Mouse (Mus musculus) retina, adult 2 months (tissue): Measurements from ENCODE around the gene Efna1.
A peak's percentile ranks its signal among the peaks of the same experiment; 100 is the strongest.

Experiments used
- DNase-seq: peaks from one replicate; pipeline ENCODE4 v3.0.0-alpha.2; 2012; ENCODE audit warnings: low read depth, low spot score

The Efna1 gene

DNA sequence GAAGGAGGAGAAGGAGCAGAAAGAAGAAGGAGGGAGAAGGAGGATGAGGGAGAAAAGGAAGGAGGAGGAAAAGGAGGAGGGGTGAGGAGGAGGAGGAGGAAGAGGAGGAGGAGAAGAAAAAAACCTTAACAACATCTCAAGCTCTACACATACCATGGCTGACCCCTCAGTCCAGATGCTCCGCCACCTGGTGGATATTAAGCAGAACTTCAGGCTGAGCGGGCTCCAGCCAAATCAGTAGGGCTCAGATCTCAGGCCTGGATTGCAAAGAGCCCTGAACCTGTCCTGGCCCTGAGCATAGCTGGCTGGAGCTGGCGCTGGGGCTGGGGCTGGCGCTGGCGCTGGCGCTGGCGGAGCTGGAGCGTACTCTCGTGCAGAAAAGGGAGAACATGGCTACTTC is 27.1 kb upstream of the Efna1 start:
- peak; percentile 41 for DNase-seq

DNA sequence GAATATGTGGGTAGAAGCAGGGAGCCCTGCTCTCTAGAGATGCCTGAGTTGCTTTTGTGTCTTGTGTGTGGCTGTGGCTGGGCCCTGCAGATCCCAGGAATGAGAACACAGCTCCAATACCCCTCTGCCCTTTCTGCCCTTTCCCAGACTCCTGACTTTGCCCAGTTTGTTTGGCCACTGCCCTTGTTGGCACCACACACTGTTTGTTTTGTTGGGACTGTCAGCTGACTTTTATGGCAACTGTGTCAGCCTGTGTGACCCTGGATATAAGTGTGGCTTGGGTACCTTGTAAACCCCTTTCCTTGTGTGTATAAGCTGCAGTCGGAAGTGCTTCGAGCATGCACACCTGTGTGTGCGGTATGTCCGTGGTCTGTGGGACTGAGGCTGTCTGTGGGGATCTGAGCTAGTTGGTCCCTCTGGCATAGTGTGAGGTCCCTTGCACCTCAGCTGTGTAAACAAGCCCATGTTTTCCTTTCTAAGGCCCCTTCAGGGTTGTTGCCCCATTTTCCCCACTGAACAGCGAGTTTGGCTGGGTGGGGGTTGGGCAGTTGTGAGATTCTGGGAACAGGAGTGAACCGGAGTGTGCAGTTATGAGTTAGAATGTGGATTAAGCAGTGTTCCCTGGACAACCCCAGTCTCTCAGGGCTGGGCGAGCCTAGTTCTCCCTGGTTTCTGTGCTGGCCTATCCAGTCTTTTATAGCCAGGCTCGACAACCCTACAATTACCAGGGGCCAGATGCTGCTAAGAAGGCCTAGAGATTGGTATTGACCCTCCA is 24.8 kb upstream of the Efna1 start:
- DNase-seq, result no peak

DNA sequence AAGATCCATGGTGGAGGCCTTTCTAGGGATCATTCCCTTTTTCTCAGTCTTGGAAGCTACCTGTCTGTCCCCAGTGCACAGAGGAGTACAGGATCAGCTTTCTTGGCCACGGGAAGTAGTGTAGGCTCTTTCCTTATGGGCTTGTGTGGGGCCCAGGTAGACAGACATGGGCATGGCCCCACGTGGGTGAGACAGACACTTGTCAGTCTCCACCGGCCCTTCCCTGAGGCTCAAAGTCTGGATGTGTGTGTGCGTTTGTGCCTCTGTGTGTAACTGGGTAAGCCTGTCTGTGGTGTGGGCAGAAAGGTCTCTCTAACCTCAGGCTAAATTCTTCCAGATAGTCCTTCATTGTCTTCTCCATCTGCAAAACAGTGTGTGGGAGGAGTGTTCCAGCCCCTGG is 24.2 kb upstream of the Efna1 start:
- DNase-seq, result no peak

DNA sequence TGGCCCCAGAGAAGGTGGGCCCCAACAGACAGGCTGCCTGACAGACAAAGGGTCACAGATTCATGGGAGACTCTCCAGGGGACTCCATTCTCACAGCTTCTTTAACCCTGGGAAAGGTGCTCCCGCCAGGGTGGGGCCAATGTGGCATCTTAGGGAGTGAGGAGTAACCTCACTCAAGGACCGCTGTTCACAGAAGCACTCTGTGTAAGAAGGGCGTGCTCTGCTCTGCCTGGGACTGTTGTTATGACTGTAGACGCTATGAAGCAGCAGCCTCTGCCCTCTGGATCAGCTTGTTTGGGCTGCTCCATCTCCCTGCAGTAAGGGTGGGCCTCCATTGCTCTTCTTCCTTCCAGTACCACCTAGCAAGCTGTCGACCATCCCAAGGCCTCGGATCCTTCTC is 23.5 kb upstream of the Efna1 start:
- DNase-seq, result no peak

DNA sequence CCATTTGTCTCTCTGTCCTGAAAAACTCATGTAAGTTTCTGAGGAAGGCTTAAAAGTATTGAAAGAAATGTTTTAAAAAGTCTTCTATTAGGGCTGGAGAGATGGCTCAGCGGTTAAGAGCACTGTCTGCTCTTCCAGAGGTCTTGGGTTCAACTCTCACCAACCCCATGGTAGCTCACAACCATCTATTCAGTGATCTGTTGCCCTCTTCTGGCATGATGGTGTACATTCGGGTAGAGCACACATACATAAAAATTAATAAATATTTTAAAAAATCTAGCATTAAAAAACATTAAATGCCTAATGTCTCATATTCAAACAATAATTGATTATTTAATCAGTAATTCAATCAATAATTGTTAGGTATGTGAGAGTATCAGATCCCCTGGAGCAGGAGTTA is 19.6 kb upstream of the Efna1 start:
- no peak for DNase-seq

DNA sequence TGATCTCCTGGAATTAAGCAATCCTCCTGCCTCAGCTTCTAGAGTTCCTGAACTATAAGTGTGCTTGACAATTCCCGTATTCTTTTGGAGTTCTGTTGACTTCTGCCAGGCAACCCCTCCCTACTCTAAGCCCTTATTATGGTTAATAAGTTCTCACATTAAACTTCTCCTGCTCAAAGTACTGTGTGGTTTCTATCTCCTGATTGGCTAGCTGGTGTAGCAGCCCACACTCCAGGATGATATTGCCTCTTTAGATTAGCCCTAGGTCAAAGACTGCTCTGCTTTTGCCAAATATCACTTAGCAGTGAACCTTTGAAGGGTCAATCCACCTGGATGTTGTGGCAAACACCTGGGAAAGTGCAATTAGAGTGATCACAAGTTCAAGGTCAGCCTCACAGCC is 19.1 kb upstream of the Efna1 start:
- DNase-seq, result no peak

DNA sequence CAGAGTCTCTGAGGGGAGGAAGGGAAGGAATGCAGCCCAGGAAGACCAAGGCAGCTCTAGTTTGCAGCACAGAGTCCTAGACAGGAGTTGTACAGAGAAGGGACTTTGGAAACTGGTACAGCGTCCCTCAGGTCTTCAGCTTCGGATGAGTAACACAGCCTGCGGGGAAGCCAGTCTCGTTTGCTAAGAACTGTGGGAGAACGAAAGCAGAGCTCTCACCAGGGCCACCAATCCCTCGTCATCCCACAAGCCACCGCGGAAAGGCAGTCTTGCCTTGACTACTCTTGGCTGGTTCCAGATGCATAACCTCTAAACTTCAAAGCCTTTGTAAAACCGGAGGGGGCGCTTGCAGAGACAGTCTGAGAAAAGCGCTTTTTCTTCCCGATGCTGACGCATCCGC is 18.6 kb upstream of the Efna1 start:
- no peak for DNase-seq

DNA sequence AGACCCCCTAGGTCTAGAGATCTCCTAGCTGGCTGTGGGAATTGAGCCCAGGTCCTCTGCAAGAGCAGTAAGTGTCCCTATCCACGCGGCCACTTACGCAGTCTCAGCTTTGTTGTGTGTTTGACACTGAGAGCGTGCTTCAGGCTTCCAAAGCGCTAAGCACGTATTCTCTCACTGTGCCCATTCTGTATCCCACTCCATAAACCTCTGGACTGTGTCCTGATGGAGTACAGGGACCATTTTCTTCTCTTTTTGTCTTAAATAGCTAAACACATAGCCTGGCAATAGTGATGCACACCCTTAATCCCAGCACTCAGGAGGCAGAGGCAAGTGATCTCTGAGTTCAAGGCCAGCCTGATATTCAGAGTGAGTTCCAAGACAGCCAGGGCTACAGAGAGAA is 18.0 kb upstream of the Efna1 start:
- no peak for DNase-seq

DNA sequence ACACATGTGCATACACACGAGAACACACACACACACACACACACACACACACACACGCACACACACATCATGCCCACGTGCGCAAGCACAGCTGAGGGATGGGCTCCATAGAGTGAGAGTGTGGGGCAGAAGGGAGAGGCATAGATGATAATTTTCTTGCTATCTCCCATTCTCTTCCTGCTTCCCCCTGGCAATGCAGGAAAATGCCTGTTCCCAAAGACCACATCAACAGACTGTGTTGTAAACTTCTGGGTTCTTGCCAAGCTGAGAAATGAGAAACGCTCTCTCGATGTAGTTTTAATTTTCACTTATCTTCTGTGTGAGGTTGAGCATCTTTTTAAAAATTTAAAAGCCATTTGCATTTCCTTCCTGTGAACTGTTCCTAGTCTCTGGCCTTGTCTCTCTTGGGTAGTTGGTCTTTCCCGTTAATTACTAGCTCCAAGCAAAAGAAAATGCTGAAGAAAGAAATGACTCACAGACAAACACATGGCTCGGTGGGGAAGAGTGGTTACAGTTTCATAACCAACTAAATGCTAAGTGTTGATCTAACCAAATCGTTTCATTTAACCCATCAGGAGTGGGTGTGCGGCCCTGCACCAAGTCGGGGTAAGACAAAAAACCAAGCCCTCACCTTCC is 15.9 kb upstream of the Efna1 start:
- DNase-seq, result no peak

DNA sequence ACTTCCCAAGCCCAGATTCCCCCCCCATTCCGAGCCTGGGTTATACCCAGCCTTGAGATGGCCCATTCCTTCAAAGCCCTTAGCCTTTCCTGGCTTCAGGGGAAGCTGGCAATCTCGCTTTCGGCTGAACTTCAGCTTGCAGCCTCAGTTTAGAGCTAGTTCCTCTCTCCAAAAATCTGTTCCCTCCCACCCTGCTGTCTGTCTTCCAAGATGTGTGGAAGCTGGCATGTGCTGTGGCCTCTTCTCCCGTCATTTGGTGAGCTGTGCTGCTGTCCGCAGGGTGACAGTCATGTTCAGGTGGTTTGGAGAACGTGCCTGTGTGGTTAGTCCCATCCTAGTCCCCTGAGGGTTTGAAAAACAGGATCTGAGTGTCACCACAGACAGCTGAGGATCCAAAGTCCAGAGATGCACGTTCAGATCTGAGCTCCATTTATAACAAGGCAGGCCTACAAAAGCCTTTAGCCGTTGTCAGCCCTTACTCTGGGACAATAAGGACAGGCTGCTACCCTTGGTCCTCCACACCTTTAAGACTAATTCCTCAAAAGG is 14.8 kb upstream of the Efna1 start:
- DNase-seq, result no peak

DNA sequence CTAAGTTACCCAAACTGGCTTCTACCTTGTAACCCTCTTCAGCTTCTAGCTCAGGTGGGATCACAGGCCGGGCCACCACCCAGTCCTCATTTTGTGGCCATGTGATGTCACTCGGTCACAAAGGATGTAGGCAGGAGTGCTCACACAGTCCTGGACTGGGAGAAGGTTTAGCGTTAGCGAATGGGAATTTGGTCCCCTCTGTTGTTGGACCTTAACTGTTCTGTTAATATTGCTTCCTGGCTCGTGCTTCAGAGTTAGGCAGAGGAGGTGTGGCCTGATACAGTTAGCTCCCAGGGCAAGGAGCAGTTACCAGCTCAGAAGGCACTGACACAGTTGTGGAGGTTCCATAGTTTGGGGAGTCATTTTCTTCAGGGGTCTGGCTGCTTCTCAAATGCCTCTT is 13.3 kb upstream of the Efna1 start:
- DNase-seq, result no peak

DNA sequence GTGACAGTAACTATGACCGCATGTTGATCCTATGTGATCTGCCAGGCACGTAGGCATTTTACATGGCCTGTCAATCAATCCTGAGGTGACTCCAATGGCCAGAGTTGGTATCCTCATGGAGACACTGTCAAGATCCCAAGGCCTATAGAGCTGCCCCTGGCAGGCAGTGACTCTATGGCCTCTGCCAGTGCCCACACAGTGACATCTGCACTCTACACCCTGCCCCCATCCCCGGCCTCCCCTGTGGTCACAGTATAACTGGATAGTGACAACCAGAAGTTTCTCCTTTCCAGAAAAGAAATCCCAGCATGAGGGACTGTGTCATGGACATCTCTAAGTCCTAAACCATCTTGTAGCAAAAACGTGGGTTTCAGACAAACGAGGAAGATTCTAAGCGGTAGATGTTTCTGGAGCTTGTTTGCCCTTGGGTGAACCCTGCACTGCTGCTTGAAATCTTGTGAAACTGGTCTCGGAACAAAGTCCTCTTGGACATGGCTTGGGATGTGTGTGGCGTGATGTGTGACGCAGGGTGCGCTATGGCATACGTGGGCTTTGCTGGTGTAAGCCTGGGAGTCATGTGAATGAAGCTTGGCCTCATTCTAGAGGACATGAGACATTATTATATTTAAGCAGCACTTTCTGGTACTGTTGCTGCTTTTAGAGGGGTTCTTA is 12.4 kb upstream of the Efna1 start:
- DNase-seq, result no peak

DNA sequence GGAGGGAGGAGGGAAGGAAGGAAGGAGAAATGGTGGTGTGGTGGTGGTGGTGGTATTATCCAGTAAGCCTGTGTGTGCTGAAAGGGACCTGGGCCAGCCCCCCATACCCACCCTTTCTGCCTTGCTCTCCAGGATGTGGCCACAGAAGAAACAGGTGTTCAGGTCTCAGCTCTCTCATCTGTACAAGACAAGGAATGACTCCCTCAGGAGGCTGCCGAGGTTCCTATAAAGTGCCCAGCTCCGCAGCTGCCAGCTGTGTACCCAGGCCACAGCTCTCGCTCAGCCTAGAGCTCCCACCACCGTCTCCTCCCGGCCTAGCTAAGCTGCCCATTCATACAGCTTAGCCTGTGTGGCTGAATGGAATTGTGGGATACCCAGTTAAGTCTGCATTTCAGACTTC is 11.4 kb upstream of the Efna1 start:
- no peak for DNase-seq

DNA sequence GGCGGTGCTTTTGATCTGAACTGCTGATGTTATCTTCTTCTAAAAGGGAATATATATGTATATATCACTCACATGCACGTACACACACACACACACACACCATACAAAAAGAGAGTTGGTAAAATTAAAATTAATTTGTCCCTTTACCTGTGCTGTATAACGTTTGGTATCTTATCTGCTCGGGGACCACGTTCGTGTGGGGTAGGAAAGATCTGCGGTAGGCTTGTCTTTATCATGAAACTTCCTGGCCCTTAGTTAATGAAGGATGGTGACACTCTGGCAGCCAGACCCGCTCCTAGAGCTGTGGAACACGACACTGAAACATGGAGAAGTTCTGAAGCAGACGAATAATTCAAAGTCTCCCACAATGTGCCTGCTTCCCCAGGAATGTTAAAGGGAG is 10.9 kb upstream of the Efna1 start:
- no peak for DNase-seq

DNA sequence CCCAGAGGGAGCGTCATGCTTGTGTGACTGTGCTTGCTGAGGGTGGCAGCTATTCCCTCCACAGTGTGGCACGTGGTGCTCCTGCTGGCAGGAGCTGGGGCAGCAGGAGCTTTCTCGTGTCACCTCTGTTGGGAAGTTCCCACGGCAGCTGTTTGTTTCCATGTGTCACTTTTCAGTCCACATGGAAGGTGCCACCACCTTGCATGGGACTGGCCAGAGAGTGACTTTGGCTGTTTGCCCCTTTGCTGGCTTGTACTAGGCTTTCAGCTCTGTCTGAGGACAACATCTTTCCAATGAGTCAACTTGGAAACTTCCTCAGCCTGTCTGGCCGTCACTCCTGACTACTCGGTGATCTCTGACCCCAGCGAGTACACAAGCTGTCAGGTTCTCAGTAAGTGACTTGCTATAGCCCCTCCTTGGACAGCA is 7.6 kb upstream of the Efna1 start:
- no peak for DNase-seq

DNA sequence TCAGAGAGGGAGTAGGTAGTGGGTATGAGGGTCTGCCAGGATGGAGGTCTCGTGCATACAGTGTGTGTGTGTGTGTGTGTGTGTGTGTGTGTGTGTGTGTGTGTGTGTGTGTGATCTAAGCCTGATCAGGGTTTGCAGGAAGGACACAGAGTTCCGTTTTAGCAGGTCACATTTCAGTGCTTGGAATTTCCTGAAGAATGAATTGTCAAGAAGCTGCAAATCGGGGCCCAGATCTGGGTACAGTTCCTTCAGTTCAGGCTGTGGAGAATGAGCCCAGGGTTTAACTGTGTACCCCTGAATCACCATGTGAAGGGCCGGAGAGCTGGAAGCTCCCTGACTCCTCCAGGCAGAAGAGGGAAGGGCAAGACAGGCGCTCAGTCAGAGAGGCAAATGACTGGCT is 6.3 kb upstream of the Efna1 start:
- no peak for DNase-seq

DNA sequence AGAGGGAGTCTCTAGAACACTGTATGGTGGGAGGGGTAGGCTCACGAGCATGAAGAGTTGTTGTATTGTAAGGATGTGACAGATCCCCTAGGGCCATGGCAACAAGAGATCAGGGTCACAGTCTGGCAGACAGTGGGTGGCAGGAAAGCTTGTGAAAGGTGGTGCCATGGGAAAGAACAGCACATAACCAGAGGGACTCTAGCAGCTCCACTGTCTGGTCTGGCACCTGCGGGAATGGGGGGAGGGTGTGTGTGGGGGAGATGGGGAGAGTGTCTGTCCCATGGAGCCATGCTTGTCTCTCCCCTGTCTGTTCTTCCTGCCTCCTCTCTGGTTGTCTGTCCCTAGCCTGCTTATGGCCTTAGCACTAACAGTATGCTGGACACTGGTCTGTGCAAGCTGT is 4.6 kb upstream of the Efna1 start:
- DNase-seq, result no peak

DNA sequence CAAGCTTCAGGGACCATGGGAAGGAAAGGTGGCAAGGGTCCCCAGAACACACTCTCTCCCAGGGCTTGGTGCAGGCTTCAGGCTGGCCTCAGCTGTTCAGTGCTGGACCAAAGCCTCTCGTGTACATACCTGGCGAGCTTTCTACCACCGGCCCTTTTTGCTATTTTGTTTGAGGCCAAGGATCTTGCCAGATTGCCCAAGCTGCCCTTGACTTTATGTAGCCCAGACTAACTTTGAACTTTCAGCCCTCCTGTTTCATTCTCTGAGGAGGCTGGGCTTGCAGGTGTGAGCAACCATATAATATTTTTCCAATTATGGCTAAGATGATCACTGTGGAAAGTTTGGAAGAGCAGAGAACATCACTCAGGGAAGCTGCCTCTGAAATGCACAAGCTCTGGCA is 3.3 kb upstream of the Efna1 start:
- no peak for DNase-seq

DNA sequence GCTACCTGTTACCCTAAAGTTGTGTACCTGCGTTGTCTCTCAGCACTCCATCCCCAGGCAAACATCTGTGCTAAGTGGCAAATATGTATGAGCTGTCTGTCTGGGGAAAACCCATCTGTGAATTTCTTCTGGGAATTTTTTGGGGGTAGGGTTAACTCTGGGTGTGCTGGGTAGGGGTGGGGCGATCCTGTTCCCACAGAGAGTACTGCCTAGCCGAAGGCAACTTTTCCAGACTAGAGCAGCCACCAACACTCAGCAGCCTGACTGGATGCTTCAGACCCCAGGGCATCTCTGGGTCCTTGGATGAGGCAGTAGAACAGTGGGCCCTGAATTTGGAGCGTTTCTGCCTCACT is 1.3 kb upstream of the Efna1 start:
- DNase-seq, result no peak

DNA sequence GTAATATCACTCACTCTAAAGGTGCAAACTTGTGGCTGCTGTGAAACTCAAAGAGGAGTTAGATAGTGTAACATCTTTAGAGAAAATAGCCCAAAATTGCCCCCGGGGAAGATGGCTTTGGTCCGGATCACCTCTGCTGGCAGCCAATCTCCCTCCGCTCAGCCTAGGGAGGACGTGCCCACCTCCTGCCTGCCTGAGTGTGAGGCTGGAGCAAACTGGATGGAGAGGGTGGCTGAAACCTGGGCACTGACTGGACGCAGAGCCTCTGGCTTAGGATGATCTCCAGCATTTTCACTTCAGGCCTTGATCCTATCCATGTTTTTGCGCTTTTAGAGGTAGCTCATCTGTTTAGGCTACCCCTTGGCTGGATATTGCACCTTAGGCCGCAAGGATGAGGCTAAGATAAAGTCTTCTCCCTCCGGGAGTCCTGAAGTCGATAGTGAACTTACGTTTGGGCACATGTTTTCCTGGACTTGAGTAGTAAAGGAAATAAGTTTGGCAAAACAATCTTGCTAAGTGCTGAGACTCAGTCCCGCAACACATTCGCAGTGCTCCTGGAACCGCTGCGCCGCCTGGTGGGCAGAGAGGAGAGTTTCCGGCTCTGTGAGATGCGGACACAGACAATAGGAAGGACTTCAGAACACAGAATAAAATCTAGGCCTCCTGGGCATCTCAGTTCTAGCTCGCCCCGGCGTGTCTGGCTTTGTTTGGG is 793 bp upstream of the Efna1 start:
- DNase-seq, result peak; percentile 50

DNA sequence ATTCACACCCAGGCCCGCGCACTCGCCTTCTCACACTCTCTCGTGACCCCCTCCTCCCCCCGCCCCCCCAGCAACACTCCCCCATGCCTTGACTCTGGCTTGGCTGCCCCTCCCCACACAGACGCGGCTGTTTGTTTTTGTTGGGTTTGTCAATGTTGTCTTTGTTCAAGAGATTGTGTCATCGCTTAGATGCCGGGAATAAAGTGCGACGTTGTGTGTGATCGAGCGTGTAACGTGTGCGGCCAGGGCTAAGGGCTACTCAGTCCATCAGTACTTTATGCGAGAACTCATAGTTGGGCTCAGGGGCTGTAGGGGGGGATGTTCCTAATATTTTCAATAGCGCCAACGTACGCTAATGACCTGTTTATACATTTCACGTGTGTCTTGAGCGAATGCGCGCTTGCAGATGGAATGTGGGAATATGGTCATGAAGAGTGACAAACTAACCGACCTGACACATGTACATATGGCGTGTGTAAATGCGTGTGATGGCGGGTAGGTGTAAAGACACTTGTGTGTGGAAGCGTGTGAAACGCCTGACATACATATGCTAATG is 814 bp downstream of the Efna1 start:
- DNase-seq, result no peak
